Mouse (Mus musculus): Measurements from ENCODE around the gene Fam89b. TPM values are rescaled to one million over a fixed set of nuclear protein-coding genes. Genes with fewer than 3 reads are reported as not detected.
A peak's percentile ranks its signal among the peaks of the same experiment; 100 is the strongest.

The Fam89b gene
- polyA plus RNA-seq, 1 experiment from 2014 or later, result 184 TPM

DNA sequence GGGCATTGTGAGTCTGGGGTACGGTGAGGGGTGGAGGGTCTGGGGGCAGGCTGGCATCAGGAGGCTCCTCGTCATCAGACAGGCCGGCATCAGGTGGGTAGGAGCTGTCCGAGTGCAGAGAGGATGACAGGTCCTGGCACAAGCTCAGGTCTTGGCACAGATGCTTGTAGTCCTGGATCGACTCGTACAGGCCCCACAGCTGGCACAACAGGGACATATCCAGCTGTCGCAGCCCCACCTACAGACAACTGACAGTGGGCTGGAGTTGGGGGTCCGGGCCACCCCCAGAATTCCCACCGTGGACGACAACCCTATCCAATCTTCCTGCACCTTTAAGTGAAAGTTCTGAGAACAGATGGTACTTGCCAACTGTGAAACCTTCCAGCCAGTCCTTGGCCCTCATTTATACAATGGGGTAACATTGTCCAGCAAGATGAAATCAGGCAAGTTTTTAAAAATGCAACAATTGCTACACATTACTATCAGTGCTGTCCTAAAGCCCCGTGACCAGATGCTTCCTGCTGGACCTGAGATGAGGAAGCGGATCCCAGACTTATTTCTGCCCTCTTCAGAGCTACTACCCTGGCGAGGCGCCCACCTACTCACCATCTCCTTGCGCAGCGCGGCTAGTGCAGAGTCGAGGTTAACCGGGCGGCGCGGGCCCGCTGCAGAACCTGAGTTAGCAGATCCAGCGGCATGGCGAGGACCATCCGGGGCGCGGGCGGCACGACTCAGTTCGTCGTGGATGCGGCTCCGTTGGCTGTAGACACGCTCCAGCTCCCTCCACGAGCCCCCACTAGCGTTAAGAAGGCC, 616 bp downstream of the Fam89b start:
- H3K9me3 ChIP-seq (ENCODE audit: control insufficient read depth, low read length), result no peaks in the 10 kb centered on the region
- peak overlapping the region; percentile 97 for H3K9ac ChIP-seq (ENCODE audit: low read length)
- peak; percentile 49; the same call in 1 of the 2 replicates for ATAC-seq (ENCODE audit: insufficient read depth, low FRiP score, low TSS enrichment)
- peak overlapping the region; percentile 83 for H3K4me3 ChIP-seq (ENCODE audit: low read depth, low read length)
- H3K36me3 ChIP-seq (ENCODE audit: control insufficient read depth, insufficient read depth, low read length), result peaks cover 2% of the 10 kb centered on the region; the same call in 1 of the 2 replicates
- peak; percentile 70 for DNase-seq (ENCODE audit: low spot score)
- H3K27me3 ChIP-seq (ENCODE audit: control insufficient read depth, insufficient read depth, low read length), result no peaks in the 10 kb centered on the region
- H3K27ac ChIP-seq (ENCODE audit: low read depth, low read length), result peak overlapping the region; percentile 93
- peak overlapping the region; percentile 86 for H3K4me2 ChIP-seq (ENCODE audit: low read depth)
- 11% methylated on average over 37 of the region's 37 CpGs for WGBS
- peaks cover 42% of the 10 kb centered on the region for H3K4me1 ChIP-seq (ENCODE audit: control insufficient read depth, insufficient read depth, low read length)

DNA sequence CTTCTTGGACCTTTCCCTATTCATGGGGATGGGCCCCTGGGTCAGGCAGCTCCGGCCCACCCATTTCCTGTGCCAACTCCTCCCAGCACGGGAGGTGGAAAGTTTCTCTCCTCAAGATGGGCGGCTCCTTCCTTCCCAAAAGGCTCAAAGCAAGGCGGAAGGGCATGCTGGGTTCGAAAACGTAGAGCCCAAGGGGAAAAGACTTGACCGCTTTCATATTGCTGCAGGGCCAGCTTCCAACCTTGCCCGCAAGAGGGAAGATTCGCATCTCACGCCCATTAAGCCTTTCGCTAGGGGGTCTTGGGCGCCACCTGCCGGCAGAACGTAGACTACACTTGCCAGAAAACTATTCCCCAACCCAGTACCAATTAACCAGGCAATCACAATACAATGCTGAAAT, 1.8 kb downstream of the Fam89b start:
- 4% methylated on average over 14 of the region's 14 CpGs for WGBS
- Histone ChIP-seq H3K9ac (ENCODE audit: low read length) (no peak overlapping the region), H3K27me3 (ENCODE audit: control insufficient read depth, insufficient read depth, low read length) (no peaks in the 10 kb centered on the region), H3K4me2 (ENCODE audit: low read depth) (peak overlapping the region; percentile 86), H3K27ac (ENCODE audit: low read depth, low read length) (no peak overlapping the region), H3K4me3 (ENCODE audit: low read depth, low read length) (peak overlapping the region; percentile 83), H3K4me1 (ENCODE audit: control insufficient read depth, insufficient read depth, low read length) (peaks cover 42% of the 10 kb centered on the region), H3K9me3 (ENCODE audit: control insufficient read depth, low read length) (no peaks in the 10 kb centered on the region), H3K36me3 (ENCODE audit: control insufficient read depth, insufficient read depth, low read length) (peaks cover 2% of the 10 kb centered on the region; the same call in 1 of the 2 replicates)
- ATAC-seq (ENCODE audit: insufficient read depth, low FRiP score, low TSS enrichment), result no peak
- DNase-seq (ENCODE audit: low spot score), result peak; percentile 90

DNA sequence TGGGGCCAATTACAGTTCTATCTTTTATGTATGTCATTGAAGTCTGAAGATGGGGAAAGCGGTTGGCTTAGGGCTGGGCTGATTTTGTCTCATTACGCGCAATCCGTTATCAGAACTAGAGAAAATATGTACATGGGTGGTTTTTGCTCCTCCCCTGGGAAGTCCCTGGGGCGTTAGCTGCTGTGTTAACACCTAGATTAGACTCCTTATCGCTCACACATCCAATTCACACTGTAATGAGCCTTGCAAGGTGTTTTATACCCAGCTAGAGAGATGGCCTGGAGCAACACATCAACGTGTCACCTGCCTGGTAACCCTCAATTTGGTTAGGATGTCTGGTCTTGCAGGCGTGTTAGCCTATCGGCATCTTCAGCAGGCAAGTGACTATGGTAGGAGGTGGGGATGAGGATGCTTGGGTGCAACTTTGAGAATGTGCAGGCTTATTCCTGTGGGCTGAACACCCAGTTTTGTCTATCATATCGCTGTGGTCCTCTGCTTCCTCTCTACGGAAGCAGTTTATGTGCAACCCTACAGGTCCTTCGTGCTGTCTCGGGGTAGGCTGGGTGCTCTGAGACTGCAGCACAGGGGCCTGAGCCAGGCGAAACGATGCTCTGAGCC, 2.4 kb downstream of the Fam89b start:
- Histone ChIP-seq H3K4me1 (ENCODE audit: control insufficient read depth, insufficient read depth, low read length) (peaks cover 42% of the 10 kb centered on the region), H3K9me3 (ENCODE audit: control insufficient read depth, low read length) (no peaks in the 10 kb centered on the region), H3K36me3 (ENCODE audit: control insufficient read depth, insufficient read depth, low read length) (peaks cover 2% of the 10 kb centered on the region; the same call in 1 of the 2 replicates), H3K27me3 (ENCODE audit: control insufficient read depth, insufficient read depth, low read length) (no peaks in the 10 kb centered on the region), H3K9ac (ENCODE audit: low read length) (no peak overlapping the region), H3K27ac (ENCODE audit: low read depth, low read length) (no peak overlapping the region), H3K4me3 (ENCODE audit: low read depth, low read length) (peak overlapping the region; percentile 83), H3K4me2 (ENCODE audit: low read depth) (peak overlapping the region; percentile 86)
- DNase-seq (ENCODE audit: low spot score) (no peak), ATAC-seq (ENCODE audit: insufficient read depth, low FRiP score, low TSS enrichment) (no peak)
- WGBS, result 81% methylated on average over 15 of the region's 15 CpGs

DNA sequence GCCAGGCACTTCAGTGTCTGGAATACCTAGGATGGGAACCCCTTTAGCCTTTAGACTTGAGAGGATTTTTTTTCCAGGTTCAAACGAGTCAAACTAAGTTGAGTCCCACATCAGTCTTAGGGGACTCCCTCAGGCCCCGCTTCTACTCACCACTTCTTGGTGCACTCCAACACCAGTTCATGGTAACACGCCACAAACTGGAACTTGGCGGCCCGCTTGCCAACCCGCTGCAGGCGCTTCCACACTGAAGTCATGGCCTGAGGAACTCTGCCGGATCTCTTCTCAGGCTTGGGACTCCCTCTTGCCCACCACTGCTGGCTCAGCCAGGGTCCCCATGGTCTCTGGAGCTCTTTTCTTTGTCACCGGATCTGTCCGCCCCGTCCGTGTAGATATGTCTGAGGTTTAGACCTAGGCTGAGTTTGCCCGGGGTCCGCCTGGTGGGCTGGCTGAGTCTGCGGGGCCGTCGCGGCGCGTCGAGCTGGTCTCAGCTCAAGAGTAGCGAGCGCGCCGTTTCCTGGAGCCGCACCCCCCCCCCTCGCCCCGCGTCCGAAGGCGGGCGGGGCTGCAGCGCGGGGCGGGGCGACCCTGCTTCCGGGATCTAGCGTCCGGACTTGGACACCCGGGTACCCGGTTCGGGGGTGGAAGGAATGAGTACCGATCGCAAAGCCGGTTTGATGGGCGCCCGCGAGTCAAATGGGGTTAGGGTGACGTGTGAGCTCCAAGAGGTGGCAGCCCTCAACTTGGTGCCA, 3.5 kb downstream of the Fam89b start, which contains the start of gene Ehbp1l1:
Gene Ehbp1l1 (minus strand): TSS at position 551 of the 749 bp plus-strand sequence.
- ATAC-seq (ENCODE audit: insufficient read depth, low FRiP score, low TSS enrichment) (no peak), DNase-seq (ENCODE audit: low spot score) (peak; percentile 62)
- H3K9me3 ChIP-seq (ENCODE audit: control insufficient read depth, low read length), result no peaks in the 10 kb centered on the region
- H3K9ac ChIP-seq (ENCODE audit: low read length), result peak within 1 kb of the TSS; percentile 14
- WGBS, result 13% methylated on average over 48 of the region's 49 CpGs
- peaks cover 7% of the 10 kb centered on the region for H3K36me3 ChIP-seq (ENCODE audit: control insufficient read depth, insufficient read depth, low read length)
- peak within 1 kb of the TSS; percentile 5 for H3K4me3 ChIP-seq (ENCODE audit: low read depth, low read length)
- H3K27me3 ChIP-seq (ENCODE audit: control insufficient read depth, insufficient read depth, low read length), result no peaks in the 10 kb centered on the region
- H3K4me2 ChIP-seq (ENCODE audit: low read depth), result peak within 1 kb of the TSS; percentile 50
- H3K27ac ChIP-seq (ENCODE audit: low read depth, low read length), result no peak within 1 kb of the TSS
- H3K4me1 ChIP-seq (ENCODE audit: control insufficient read depth, insufficient read depth, low read length), result peaks cover 39% of the 10 kb centered on the region

DNA sequence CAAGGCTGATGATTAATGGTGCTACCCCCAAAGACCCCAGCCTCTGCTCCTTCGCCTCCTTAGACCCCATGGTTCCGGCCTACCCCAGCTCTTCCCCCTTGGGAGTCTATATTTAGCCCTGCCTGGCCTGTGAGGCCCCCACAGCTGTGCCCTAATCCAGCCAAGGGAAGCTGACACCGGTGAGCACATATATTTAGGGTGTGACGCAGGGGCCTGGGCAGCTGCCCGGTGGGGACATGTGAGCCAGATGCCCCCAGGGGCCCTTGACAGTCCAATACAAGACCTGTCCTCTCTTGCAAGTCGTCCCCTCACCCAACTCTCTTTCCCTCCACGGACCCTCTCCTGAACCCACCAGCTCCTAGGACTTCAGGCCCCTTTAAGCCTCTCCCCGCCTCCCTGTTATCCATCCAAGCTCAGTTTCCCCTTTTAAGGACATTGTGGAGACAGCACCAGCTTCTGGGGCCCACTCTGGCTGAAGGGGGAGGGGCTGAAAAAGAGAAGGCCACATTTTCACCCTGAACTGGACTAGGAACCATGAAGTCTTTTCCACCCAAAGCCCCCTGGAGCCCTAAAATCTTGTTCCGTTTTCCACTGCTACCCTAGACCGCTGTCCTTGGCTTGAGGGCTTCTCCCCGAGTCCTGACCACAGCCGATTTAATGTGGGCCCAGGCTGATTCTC, 4.3 kb downstream of the Fam89b start:
- H3K4me1 ChIP-seq (ENCODE audit: control insufficient read depth, insufficient read depth, low read length), result peaks cover 31% of the 10 kb centered on the region
- 79% methylated on average over 12 of the region's 12 CpGs for WGBS
- no peaks in the 10 kb centered on the region for H3K27me3 ChIP-seq (ENCODE audit: control insufficient read depth, insufficient read depth, low read length)
- ATAC-seq (ENCODE audit: insufficient read depth, low FRiP score, low TSS enrichment), result no peak
- no peak overlapping the region; the same call in 1 of the 2 replicates for H3K9ac ChIP-seq (ENCODE audit: low read length)
- peak overlapping the region; percentile 50 for H3K4me2 ChIP-seq (ENCODE audit: low read depth)
- peak overlapping the region; percentile 5 for H3K4me3 ChIP-seq (ENCODE audit: low read depth, low read length)
- peaks cover 12% of the 10 kb centered on the region for H3K36me3 ChIP-seq (ENCODE audit: control insufficient read depth, insufficient read depth, low read length)
- no peak overlapping the region for H3K27ac ChIP-seq (ENCODE audit: low read depth, low read length)
- no peak for DNase-seq (ENCODE audit: low spot score)
- H3K9me3 ChIP-seq (ENCODE audit: control insufficient read depth, low read length), result no peaks in the 10 kb centered on the region

DNA sequence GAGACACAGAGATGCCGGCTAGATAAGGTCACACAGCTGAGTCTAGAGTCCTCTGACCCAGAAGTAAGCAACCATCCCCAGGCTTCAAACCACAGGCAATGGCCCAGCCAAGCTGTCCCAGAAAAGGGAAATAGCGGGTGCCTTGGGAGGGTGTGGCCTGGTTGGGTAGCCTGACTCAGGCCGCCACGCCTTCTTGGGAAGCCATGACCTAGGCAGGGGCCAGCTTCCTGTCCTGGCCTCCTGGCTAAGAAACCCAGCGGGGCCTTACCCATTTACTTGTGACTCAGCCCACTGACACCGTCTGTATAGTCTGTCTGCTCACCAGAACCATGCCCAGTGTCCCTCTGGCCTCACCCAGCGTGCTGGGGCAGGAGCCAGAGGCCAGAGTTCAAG, 4.9 kb downstream of the Fam89b start:
- no peak overlapping the region for H3K4me3 ChIP-seq (ENCODE audit: low read depth, low read length)
- H3K4me2 ChIP-seq (ENCODE audit: low read depth), result no peak overlapping the region
- H3K4me1 ChIP-seq (ENCODE audit: control insufficient read depth, insufficient read depth, low read length), result peaks cover 26% of the 10 kb centered on the region
- H3K27me3 ChIP-seq (ENCODE audit: control insufficient read depth, insufficient read depth, low read length), result no peaks in the 10 kb centered on the region
- no peak overlapping the region for H3K27ac ChIP-seq (ENCODE audit: low read depth, low read length)
- no peak for ATAC-seq (ENCODE audit: insufficient read depth, low FRiP score, low TSS enrichment)
- H3K9ac ChIP-seq (ENCODE audit: low read length), result no peak overlapping the region
- 71% methylated on average over 7 of the region's 7 CpGs for WGBS
- H3K36me3 ChIP-seq (ENCODE audit: control insufficient read depth, insufficient read depth, low read length), result peaks cover 12% of the 10 kb centered on the region
- DNase-seq (ENCODE audit: low spot score), result no peak
- H3K9me3 ChIP-seq (ENCODE audit: control insufficient read depth, low read length), result no peaks in the 10 kb centered on the region

DNA sequence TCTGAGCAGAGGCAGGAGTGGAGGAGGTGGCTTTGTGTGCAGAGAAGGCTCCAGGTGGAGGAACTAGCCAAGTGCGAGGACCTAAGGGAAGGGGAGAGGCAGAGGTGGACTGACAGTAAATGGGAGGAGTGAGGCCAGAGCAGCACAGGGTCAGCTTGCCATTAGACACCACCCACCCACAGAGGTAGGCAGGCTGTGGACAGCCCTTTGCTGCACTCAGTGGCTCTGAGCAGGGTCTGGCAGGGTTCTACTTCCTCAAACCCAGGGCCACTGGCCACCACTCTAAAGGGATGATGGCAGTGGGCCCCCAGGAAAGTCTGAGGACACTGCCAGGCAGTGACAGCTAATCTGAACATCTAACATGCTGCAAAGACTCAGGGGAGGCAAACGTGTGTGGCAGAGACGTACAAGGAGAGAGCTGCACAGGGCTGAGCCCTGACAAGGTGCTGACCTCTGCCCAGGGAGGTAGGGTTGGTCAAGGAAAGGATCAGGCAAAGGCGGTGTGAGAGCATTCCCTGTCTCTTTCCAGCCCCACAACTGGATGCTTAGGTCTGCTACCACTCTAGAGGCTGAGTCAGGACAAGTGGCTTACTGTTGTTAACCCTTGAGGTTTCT, 5.4 kb downstream of the Fam89b start:
- ATAC-seq (ENCODE audit: insufficient read depth, low FRiP score, low TSS enrichment), result no peak
- Histone ChIP-seq H3K27ac (ENCODE audit: low read depth, low read length) (no peak overlapping the region), H3K4me2 (ENCODE audit: low read depth) (no peak overlapping the region), H3K27me3 (ENCODE audit: control insufficient read depth, insufficient read depth, low read length) (no peaks in the 10 kb centered on the region), H3K4me1 (ENCODE audit: control insufficient read depth, insufficient read depth, low read length) (peaks cover 26% of the 10 kb centered on the region), H3K4me3 (ENCODE audit: low read depth, low read length) (no peak overlapping the region), H3K9me3 (ENCODE audit: control insufficient read depth, low read length) (no peaks in the 10 kb centered on the region), H3K9ac (ENCODE audit: low read length) (no peak overlapping the region), H3K36me3 (ENCODE audit: control insufficient read depth, insufficient read depth, low read length) (peaks cover 12% of the 10 kb centered on the region)
- no peak for DNase-seq (ENCODE audit: low spot score)
- 75% methylated on average over 4 of the region's 4 CpGs for WGBS
